Mouse (Mus musculus) megakaryocyte, embryonic 14.5 days (primary cell): Measurements from ENCODE around the gene Hsf4. TPM values are rescaled to one million over a fixed set of nuclear protein-coding genes. Genes with fewer than 3 reads are reported as not detected.
"Not testable (repeated sequence)": the region's sequence is repeated elsewhere in the genome, so short reads cannot be mapped to it uniquely, and the experiment has no call there.

Source experiments
- H3K27me3 ChIP-seq: replicated peaks from 2 replicates; pipeline ENCODE3; 2012; ENCODE audit warnings: inconsistent platforms
- H3K36me3 ChIP-seq: replicated peaks from 2 replicates; pipeline ENCODE3; 2012; ENCODE audit warnings: low read length, inconsistent platforms, mixed read lengths
- H3K4me1 ChIP-seq: 2 replicates; pipeline ENCODE4 v1.6.1; 2012; ENCODE audit warnings: inconsistent platforms
- H3K4me3 ChIP-seq: replicated peaks from 2 replicates; pipeline ENCODE3; 2012; ENCODE audit warnings: moderate library complexity, mild to moderate bottlenecking, inconsistent platforms
- H3K9me3 ChIP-seq: 2 replicates; pipeline ENCODE4 v1.6.1; 2012; ENCODE audit warnings: inconsistent platforms
- FLI1 ChIP-seq: IDR thresholded peaks from 2 replicates; pipeline ENCODE4 v1.6.1; 2012; ENCODE audit warnings: low read length, inconsistent platforms, mixed read lengths
- GATA1 ChIP-seq: IDR thresholded peaks from 3 replicates; pipeline ENCODE4 v1.6.1; 2012; ENCODE audit warnings: mixed read lengths, low read length, inconsistent platforms, borderline replicate concordance
- polyA plus RNA-seq: library from polyadenylated mRNA; stranded (reverse); fragments of >175 nt; gene quantifications from 2 replicates; pipeline ENCODE4 v1.2.3, GENCODE M21; 2012; ENCODE audit warnings: low replicate concordance; ENCODE audit not compliant: insufficient read depth

Gene Hsf4
- 0.73 TPM in 1 of 2 replicates, not detected in the other for polyA plus RNA-seq

DNA sequence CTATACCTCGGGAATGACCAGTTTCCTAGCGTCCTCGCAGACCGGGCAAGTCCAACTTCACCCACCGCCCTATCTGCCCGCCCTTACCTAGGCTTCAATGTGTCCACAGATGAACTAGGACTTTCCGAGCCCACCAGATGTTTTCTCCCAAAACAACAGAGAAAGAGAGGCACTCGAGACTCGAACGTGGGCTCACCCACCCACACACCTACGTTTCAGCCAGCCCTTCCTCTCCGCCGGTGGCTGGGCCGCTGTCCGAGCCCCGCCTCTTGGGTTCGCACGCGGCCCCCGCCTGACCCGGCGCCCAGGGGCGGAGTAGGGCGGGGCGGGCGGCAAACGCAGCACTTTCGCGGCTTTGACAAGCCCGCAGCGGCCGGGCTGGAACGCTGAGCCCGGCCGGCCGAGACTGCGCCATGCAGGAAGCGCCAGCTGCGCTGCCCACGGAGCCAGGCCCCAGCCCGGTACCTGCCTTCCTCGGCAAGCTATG, at the start of gene Hsf4:
Hsf4 (plus strand) TSS at position 341 of the 487 bp plus-strand sequence.
- Histone ChIP-seq H3K27me3 (peaks cover 60% of the 10 kb centered on the region), H3K4me1 (peaks cover 49% of the 10 kb centered on the region), H3K9me3 (peaks cover 14% of the 10 kb centered on the region), H3K36me3 (peaks cover 32% of the 10 kb centered on the region), H3K4me3 (peak within 1 kb of the TSS; percentile 89)
- TF ChIP-seq GATA1 (no peak), FLI1 (no peak)

GRCm38 (mm10) chr8:105223850-105224249, 45.8 kb upstream of the Hsf4 start:
- Histone ChIP-seq H3K36me3 (peaks cover 8% of the 10 kb centered on the region), H3K9me3 (no peaks in the 10 kb centered on the region), H3K4me1 (peaks cover 25% of the 10 kb centered on the region), H3K27me3 (no peaks in the 10 kb centered on the region), H3K4me3 (no peak overlapping the region)
- TF ChIP-seq FLI1 (no peak), GATA1 (no peak)

GRCm38 (mm10) chr8:105224413-105225271, 45.0 kb upstream of the Hsf4 start, which contains the start of gene D230025D16Rik:
Gene D230025D16Rik, plus strand, starts transcription at chr8:105225145.
- no peaks in the 10 kb centered on the region for H3K9me3 ChIP-seq
- H3K4me1 ChIP-seq = peaks cover 27% of the 10 kb centered on the region
- peak within 1 kb of the TSS; percentile 98 for H3K4me3 ChIP-seq
- peaks cover 8% of the 10 kb centered on the region for H3K36me3 ChIP-seq
- no peaks in the 10 kb centered on the region for H3K27me3 ChIP-seq
- no peak for TF ChIP-seq FLI1
- no peak for TF ChIP-seq GATA1

GRCm38 (mm10) chr8:105225272-105225593, 44.4 kb upstream of the Hsf4 start:
- H3K27me3 ChIP-seq = no peaks in the 10 kb centered on the region
- TF ChIP-seq FLI1 = no peak
- no peak for TF ChIP-seq GATA1
- H3K4me3 ChIP-seq = peak overlapping the region; percentile 98
- H3K9me3 ChIP-seq = no peaks in the 10 kb centered on the region
- H3K36me3 ChIP-seq = peaks cover 11% of the 10 kb centered on the region
- peaks cover 33% of the 10 kb centered on the region for H3K4me1 ChIP-seq

DNA sequence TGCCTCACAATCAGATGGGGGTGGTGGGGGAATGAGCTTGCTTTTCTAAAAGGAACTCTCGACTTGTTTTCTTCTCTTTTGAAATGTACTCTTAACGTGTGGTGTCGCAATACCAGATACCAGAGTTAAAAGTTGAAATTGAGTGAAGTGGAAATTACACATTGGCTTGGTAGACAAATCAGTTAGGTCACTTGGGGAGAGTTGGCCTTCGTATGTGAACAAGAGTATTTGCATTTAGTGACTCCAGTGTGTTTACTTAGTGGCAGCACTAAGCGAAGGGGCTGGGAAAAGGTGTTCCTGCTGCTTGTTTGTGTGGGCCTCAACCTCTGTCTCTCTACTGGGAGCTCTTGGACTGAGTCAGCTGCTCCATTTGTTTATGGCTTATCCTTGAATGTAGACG, 43.7 kb upstream of the Hsf4 start:
- Histone ChIP-seq H3K27me3 (no peaks in the 10 kb centered on the region), H3K36me3 (peaks cover 13% of the 10 kb centered on the region), H3K4me3 (peak overlapping the region; percentile 98), H3K4me1 (peaks cover 39% of the 10 kb centered on the region), H3K9me3 (no peaks in the 10 kb centered on the region)
- TF ChIP-seq FLI1 = no peak
- no peak for TF ChIP-seq GATA1

DNA sequence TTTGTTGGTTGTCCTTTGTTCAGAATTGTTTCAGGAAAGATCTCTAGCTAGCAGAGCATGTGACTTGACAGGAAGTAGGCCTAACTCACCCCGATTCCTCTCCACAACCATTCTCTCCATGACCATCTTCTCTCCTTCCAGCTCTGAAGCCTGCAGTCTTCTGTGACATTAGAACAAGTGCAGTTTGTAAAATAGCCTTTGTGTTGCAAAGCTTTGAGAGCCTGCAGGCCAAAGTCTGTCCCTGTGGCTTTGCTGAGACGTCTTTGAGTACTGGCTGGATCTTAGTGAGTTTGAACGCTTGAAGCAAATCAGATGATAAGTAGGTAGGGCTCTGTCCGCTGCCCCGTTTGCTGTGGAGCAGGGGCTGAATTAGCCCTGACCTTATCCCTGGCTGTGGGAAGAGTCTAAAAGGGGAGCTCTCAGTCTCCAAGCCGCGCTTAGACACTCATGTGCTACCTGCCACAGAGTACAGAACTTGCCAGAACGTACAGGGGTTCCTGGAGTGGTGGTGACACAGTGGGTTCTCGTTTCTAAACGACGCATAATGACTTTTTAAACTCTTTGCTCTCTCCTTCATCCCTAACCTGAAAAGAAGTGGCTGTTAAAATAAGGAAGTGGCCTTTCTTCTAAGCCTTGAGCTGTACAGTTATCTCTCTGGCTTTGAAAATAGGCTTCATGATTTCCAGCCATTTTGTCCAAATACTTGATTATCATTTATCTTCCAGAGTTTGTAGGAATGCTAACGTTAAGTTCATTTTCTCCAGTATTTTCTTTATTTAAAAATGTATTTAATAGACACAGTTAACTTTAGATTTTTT, 37.9 kb upstream of the Hsf4 start:
- Histone ChIP-seq H3K27me3 (no peaks in the 10 kb centered on the region), H3K4me3 (no peak overlapping the region), H3K36me3 (peaks cover 59% of the 10 kb centered on the region), H3K9me3 (no peaks in the 10 kb centered on the region), H3K4me1 (peaks cover 34% of the 10 kb centered on the region)
- no peak for TF ChIP-seq FLI1

DNA sequence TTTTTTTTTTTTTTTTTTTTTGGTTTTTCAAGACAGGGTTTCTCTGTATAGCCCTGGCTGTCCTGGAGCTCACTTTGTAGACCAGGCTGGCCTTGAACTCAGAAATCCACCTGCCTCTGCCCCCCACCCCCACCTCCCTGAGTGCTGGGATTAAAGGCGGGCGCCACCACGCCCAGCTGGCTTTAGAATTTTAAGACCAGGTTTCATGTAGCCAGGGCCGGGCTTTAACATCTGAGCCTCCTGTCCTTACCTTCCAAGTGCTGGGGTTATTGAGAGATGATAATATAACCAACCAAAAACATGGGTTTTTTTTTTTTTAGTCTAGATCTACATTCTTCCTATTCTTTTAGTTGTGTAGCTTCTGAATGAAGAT, 37.3 kb upstream of the Hsf4 start:
- Histone ChIP-seq H3K36me3 (peaks cover 64% of the 10 kb centered on the region), H3K4me1 (peaks cover 29% of the 10 kb centered on the region)
- H3K4me3 ChIP-seq, H3K9me3 ChIP-seq, H3K27me3 ChIP-seq: not testable (repeated sequence)

- peaks cover 68% of the 10 kb centered on the region for H3K36me3 ChIP-seq
- TF ChIP-seq FLI1 (no peak), GATA1 (no peak)
- no peak overlapping the region for H3K4me3 ChIP-seq
- peaks cover 28% of the 10 kb centered on the region for H3K4me1 ChIP-seq
- no peaks in the 10 kb centered on the region for H3K27me3 ChIP-seq
- no peaks in the 10 kb centered on the region for H3K9me3 ChIP-seq
Observed at GRCm38 (mm10) chr8:105233126-105233935, 36.3 kb upstream of the Hsf4 start.

DNA sequence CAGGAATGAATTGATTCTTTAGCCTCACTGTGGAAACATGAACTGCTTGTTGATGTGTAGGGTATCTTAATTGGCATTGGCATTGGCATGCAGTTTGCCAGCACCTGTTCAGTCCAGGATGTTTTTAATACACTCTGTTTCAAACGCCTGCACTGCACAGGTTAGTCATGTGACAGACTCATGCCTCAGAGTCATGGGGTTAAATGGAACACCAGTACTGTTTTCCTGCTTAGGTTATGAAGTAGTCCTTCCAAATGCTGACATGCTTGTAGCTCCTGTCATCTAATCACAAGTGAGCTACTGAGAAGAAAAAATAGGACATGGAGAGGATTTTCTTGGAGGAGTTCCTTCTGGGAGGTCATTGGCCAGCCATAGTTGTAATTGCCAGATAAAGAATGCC, 34.4 kb upstream of the Hsf4 start:
- TF ChIP-seq FLI1 = no peak
- no peak for TF ChIP-seq GATA1
- H3K36me3 ChIP-seq = peaks cover 81% of the 10 kb centered on the region
- H3K4me3 ChIP-seq = no peak overlapping the region
- no peaks in the 10 kb centered on the region for H3K27me3 ChIP-seq
- peaks cover 20% of the 10 kb centered on the region for H3K4me1 ChIP-seq
- H3K9me3 ChIP-seq = no peaks in the 10 kb centered on the region
